Mouse (Mus musculus) kidney, embryonic 14.5 days (tissue): ENCODE measurements around the gene Gnl1. TPM values are rescaled to one million over a fixed set of nuclear protein-coding genes. Genes with fewer than 3 reads are reported as not detected.
A peak's percentile ranks its signal among the peaks of the same experiment; 100 is the strongest.
"Not testable (repeated sequence)": the region's sequence is repeated elsewhere in the genome, so short reads cannot be mapped to it uniquely, and the experiment has no call there.

Source experiments
- ATAC-seq: fragments of 200-750 bp; cut with Nextera tagmentation; 2 replicates; pipeline ENCODE4 v1.8.0; 2017; ENCODE audit warnings: moderate number of reproducible peaks, mild to moderate bottlenecking, moderate TSS enrichment, moderate library complexity; ENCODE audit not compliant: low FRiP score, low TSS enrichment
- H3K27ac ChIP-seq: fragments of 300-500 bp; sonication (generic); 2 replicates; pipeline ENCODE4 v1.5.1; 2014; ENCODE audit warnings: low read depth, mild to moderate bottlenecking, low read length, moderate library complexity, mixed read lengths
- H3K27me3 ChIP-seq: fragments of 300-500 bp; sonication (generic); 2 replicates; pipeline ENCODE4 v1.6.1; 2014; ENCODE audit warnings: mild to moderate bottlenecking, low read length; ENCODE audit not compliant: control insufficient read depth, insufficient read depth
- H3K36me3 ChIP-seq: fragments of 300-500 bp; sonication (generic); 2 replicates; pipeline ENCODE4 v1.6.1; 2014; ENCODE audit warnings: low read length, mixed read lengths; ENCODE audit not compliant: control insufficient read depth, insufficient read depth
- H3K4me1 ChIP-seq: fragments of 300-500 bp; sonication (generic); 2 replicates; pipeline ENCODE4 v1.6.1; 2014; ENCODE audit warnings: low read length, mixed read lengths; ENCODE audit not compliant: control insufficient read depth, insufficient read depth
- H3K4me2 ChIP-seq: fragments of 300-500 bp; sonication (generic); replicated peaks from 2 replicates; pipeline ENCODE4 v1.6.1; 2014; ENCODE audit warnings: low read depth, mild to moderate bottlenecking, low read length
- H3K4me3 ChIP-seq: fragments of 300-500 bp; sonication (generic); 2 replicates; pipeline ENCODE4 v1.5.1; 2014; ENCODE audit warnings: mild to moderate bottlenecking, low read length
- H3K9ac ChIP-seq: fragments of 300-500 bp; sonication (generic); 2 replicates; pipeline ENCODE4 v1.6.1; 2014; ENCODE audit warnings: low read depth, mild to moderate bottlenecking, low read length, moderate library complexity
- H3K9me3 ChIP-seq: fragments of 300-500 bp; sonication (generic); 2 replicates; pipeline ENCODE4 v1.6.1; 2016; ENCODE audit warnings: low read length; ENCODE audit not compliant: control insufficient read depth
- WGBS: fragments of 180-500 bp; shearing (Covaris S2); extraction: QIAGEN DNeasy Blood & Tissue Kit; methylation state at CpG from one replicate; pipeline ENCODE4 v1.1.7; 2014; 5-methylcytosine and 5-hydroxymethylcytosine counted together
- polyA plus RNA-seq: library from polyadenylated mRNA; unstranded; fragments of >200 nt; fragmentation: Nextera tagmentation; extraction: Ambion mirVana; gene quantifications from 2 replicates; pipeline ENCODE4 v1.2.1, GENCODE M21; 2014

The Gnl1 gene
- 35.0 and 44.5 TPM in 2 replicates for polyA plus RNA-seq

DNA sequence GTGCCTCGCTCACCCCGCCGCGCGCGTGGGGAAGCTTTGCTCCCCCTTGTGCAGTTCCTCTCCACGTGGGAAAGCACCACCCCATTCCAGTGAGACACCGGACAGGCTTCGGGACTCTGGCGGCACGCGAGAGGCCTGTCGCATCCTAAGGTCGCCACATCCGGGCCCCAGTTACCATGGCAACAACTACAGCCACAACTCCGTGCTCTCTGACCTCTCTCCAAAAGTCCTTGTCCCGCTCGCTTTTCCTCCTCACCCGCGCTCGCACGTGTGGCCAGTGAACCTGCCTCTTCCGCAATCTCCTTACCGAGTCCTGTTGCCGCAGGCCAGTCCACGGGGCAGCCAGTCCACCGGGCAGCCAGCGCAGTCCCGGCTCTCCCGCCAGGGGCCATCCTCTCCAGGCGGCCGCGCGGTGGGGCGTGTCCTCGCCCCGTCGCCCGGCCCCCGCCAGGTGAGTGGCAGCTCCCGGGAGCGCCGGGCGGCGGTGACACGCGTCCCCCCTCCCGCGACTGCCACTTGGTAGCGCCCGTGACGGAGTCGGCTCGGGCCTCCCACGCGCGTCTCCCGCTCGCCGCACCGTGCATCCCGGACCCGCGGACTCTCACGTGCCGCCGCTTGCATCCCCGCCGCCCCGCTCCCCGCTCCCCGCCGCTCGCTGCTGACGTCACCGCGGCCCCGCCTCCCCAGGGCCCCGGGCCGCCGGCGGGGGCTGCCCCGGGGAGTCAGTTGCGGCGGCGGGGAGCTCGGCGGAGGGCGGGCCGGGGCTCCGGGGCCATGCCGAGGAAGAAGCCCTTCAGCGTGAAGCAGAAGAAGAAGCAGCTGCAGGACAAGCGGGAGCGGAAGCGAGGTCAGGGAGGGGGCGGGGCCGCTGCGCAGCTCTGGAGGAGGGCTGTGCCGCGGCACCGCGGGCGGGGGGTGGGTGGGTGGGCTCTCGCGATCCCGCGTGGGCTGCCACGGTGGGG lies at the start of gene Gnl1, which contains the start of gene Prr3:
Gene Gnl1 (plus strand): TSS at position 451 of the 962 bp plus-strand sequence.
Gene Prr3 (minus strand): TSS at position 836 of the 962 bp plus-strand sequence.
- ATAC-seq: peak; percentile 90
- Histone ChIP-seq H3K4me2 (peak within 1 kb of the TSS; percentile 77), H3K27ac (peak within 1 kb of the TSS; percentile 97), H3K9ac (peak within 1 kb of the TSS; percentile 81), H3K4me1 (peaks cover 16% of the 10 kb centered on the region), H3K9me3 (no peaks in the 10 kb centered on the region), H3K36me3 (peaks cover 47% of the 10 kb centered on the region), H3K4me3 (peak within 1 kb of the TSS; percentile 95), H3K27me3 (no peaks in the 10 kb centered on the region)
- WGBS: under 1% methylated on average over 95 of the region's 109 CpGs

DNA sequence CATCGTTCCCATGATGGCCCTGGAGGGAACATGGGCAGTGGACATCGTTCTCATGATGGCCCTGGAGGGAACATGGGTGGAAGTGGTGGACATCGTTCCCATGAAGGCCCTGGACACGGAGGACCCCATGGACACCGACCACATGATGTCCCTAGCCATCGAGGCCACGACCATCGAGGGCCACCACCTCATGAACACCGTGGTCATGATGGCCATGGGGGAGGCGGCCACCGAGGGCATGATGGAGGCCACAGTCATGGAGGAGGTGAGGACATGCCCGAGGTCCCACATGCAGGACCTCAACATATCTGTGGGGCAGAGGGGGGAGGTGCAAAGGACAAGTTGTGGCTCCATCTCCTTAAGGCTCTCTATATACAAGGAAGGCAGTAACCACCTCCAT lies 49.0 kb upstream of the Gnl1 start:
- Histone ChIP-seq H3K4me3 (no peak overlapping the region), H3K27me3 (no peaks in the 10 kb centered on the region), H3K4me1 (no peaks in the 10 kb centered on the region), H3K27ac (no peak overlapping the region), H3K9me3 (no peaks in the 10 kb centered on the region), H3K9ac (no peak overlapping the region), H3K36me3 (peaks cover 56% of the 10 kb centered on the region), H3K4me2 (no peak overlapping the region)
- ATAC-seq: no peak; the same call in 1 of the 2 replicates
- WGBS: 97% methylated on average over 12 of the region's 12 CpGs

- Histone ChIP-seq H3K9ac (no peak overlapping the region), H3K36me3 (peaks cover 38% of the 10 kb centered on the region), H3K4me3 (no peak overlapping the region), H3K9me3 (no peaks in the 10 kb centered on the region), H3K27ac (no peak overlapping the region), H3K4me2 (no peak overlapping the region), H3K27me3 (no peaks in the 10 kb centered on the region), H3K4me1 (no peaks in the 10 kb centered on the region)
- no peak for ATAC-seq
- WGBS: 85% methylated on average over 4 of the region's 4 CpGs
Measured at GRCm38 (mm10) chr17:35932608-35933007, 47.0 kb upstream of the Gnl1 start.

DNA sequence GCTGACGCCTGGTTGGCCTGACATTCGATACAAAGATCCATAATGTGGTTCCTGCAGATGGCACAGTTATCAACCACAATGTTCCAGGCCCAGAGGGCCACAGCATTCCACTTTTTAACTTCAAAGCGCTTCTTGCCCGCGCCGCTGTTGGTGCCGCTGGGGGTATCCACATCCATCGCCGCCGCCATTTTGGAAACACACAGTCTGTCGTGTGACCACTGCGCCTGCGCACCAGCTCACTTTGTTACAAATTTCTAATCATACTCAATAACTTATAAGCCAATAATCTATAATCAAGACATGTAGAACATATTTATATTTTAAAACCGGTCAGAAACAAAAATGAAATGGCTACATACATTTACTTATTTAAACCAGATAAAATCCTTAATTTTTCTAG lies 43.9 kb upstream of the Gnl1 start:
- not testable (repeated sequence) for H3K9me3 ChIP-seq, ATAC-seq
- WGBS: 86% methylated on average over 14 of the region's 14 CpGs

DNA sequence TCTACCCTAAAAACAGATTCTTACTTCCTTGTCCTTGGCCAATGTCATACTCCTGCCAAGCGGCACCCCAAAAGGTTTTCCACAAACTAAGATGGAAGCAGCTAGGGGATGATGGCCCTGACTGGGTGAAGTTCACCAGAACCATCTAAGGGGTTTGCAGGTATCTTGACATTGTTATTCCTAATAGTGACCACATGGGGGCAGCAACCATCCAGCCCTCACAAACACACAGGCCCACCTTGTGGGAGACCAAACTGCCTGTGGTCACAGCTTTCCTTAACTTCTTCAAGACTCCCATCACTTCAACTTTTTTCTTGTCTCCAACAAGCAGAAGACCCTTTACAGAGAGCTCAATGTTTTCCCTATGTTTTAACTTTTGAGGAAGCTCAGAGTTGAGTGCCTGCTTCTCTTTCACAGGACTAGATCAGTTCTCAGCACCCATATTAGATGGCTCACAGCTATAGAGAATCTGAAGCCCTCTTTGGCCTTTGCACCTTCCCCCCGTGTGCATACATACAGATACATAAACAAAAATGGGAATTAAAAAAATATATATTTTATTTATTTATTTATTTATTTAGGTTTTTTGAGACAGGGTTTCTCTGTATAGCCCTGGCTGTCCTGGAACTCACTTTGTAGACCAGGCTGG lies 41.8 kb upstream of the Gnl1 start:
- no peaks in the 10 kb centered on the region for H3K36me3 ChIP-seq
- H3K9me3 ChIP-seq: no peaks in the 10 kb centered on the region
- H3K4me3 ChIP-seq: no peak overlapping the region
- H3K27ac ChIP-seq: no peak overlapping the region
- ATAC-seq: peak; percentile 75; the same call in 1 of the 2 replicates
- no peaks in the 10 kb centered on the region for H3K27me3 ChIP-seq
- H3K9ac ChIP-seq: no peak overlapping the region
- H3K4me1 ChIP-seq: no peaks in the 10 kb centered on the region
- WGBS: 43% methylated on average over 2 of the region's 2 CpGs
- no peak overlapping the region for H3K4me2 ChIP-seq

More for the DNA sequence above, 43.9 kb upstream of the Gnl1 start:
- H3K27me3 ChIP-seq, H3K4me3 ChIP-seq, H3K27ac ChIP-seq, H3K9ac ChIP-seq, H3K4me1 ChIP-seq, H3K4me2 ChIP-seq, H3K36me3 ChIP-seq: not testable (repeated sequence)

DNA sequence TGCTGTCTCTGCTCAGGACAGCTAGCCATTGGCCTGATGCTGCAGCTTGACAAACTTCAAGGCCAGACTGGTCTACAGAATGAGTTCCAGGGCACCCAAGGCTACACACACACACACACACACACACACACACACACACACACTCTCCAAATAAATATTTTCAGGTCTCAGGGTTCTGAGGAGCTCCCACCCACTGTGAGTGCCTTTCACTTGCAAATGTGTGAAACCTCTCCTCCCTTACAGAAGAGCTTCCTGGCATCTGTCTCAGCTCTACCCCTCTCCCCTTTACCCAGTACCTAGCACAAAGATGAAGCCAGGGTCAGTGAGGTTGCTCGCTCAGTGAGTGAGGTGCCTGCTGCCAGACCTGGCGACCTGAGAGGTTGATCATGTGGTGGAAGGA lies 40.5 kb upstream of the Gnl1 start:
- Histone ChIP-seq H3K4me1 (no peaks in the 10 kb centered on the region), H3K9ac (no peak overlapping the region), H3K9me3 (no peaks in the 10 kb centered on the region), H3K36me3 (no peaks in the 10 kb centered on the region), H3K4me2 (no peak overlapping the region), H3K4me3 (no peak overlapping the region), H3K27me3 (no peaks in the 10 kb centered on the region), H3K27ac (no peak overlapping the region)
- ATAC-seq: no peak
- WGBS: 66% methylated on average over 2 of the region's 2 CpGs

DNA sequence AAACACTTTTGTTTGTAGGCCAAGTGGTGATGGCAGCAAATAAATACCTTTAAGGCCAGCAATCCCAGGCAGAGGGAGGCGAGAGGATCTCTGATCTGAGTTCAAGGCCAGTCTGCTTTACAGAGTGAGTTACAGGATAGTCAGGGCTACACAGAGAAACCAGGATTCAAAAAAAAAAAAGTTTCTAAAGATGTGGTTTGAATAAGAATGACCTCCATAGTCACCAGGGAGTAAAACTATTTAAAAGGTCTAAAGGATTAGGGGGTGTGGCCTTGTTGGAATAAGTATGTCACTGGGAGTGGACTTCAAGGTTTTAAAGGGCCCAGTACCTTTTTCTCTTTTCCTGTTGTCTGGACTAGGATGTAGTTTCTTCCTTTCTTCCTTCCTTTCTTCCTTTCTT lies 39.7 kb upstream of the Gnl1 start:
- Histone ChIP-seq H3K9me3 (no peaks in the 10 kb centered on the region), H3K36me3 (no peaks in the 10 kb centered on the region), H3K9ac (no peak overlapping the region), H3K4me3 (no peak overlapping the region), H3K27ac (no peak overlapping the region), H3K4me2 (no peak overlapping the region), H3K27me3 (no peaks in the 10 kb centered on the region), H3K4me1 (no peaks in the 10 kb centered on the region)
- WGBS: 67% methylated on average over 1 of the region's 1 CpGs
- ATAC-seq: no peak

- H3K4me1 ChIP-seq, H3K4me3 ChIP-seq, H3K4me2 ChIP-seq, H3K36me3 ChIP-seq, H3K9ac ChIP-seq, H3K27ac ChIP-seq, ATAC-seq, H3K27me3 ChIP-seq, H3K9me3 ChIP-seq: not testable (repeated sequence)
Measured at GRCm38 (mm10) chr17:35950946-35951345, 28.7 kb upstream of the Gnl1 start.

DNA sequence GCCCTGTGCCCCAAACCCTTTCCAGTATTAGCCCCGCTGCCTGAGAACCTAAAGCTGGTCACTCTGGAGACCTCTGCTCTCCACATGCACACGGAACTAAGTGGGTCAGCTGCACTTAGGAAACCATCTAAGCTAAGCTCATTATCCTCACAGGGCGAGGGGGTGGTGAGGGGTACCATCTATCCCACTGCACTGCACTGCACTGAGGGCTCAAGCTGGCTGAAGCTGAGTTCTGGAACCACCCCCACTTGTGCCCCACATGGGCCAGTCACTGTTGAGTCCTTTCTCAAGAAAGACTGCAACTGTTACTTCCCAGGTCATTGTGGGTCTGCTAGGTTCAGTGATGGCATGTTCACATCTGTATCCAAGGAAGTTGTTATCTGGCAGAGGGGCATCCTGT lies 27.1 kb upstream of the Gnl1 start:
- H3K9me3 ChIP-seq, H3K4me1 ChIP-seq, H3K4me3 ChIP-seq, H3K4me2 ChIP-seq, ATAC-seq, H3K27ac ChIP-seq, H3K9ac ChIP-seq, H3K27me3 ChIP-seq: not testable (repeated sequence)
- H3K36me3 ChIP-seq: peaks cover 20% of the 10 kb centered on the region
- 88% methylated on average over 2 of the region's 3 CpGs for WGBS
